Mouse (Mus musculus) erythroblast, adult 5-6 weeks (primary cell): ENCODE measurements around the gene Dclk1. TPM values are rescaled to one million over a fixed set of nuclear protein-coding genes. Genes with fewer than 3 reads are reported as not detected.

Source experiments
- ATAC-seq: replicated peaks from 2 replicates; pipeline ENCODE4 v1.8.0; 2016; ENCODE audit warnings: moderate number of reproducible peaks, mild to moderate bottlenecking, moderate TSS enrichment, inconsistent platforms; ENCODE audit not compliant: poor library complexity, low FRiP score, severe bottlenecking
- total RNA-seq, 2 experiments: library from RNA; stranded (forward) in 1 of 2; stranded (reverse) in 1 of 2; fragments of 150-400 nt in 1 of 2; fragments of 200-764, 138-1000 nt in 1 of 2; gene quantifications; 2 replicates each; pipeline versions ENCODE4 v1.2.3 to v1.2.4; 2015 to 2017; ENCODE audit warnings: low replicate concordance in 2 of 2

Gene Dclk1
- total RNA-seq, 2 experiments from 2014 or later: not detected

- ATAC-seq: no peak
These were observed 6.3 kb downstream of the Dclk1 start for GRCm38 (mm10) chr3:55248508-55248907.

- no peak for ATAC-seq
These were observed 8.5 kb downstream of the Dclk1 start for GRCm38 (mm10) chr3:55250631-55251030.

GRCm38 (mm10) chr3:55260139-55260538 is 18.0 kb downstream of the Dclk1 start:
- no peak for ATAC-seq

- no peak for ATAC-seq
These were observed 23.9 kb downstream of the Dclk1 start for GRCm38 (mm10) chr3:55266091-55266490.

DNA sequence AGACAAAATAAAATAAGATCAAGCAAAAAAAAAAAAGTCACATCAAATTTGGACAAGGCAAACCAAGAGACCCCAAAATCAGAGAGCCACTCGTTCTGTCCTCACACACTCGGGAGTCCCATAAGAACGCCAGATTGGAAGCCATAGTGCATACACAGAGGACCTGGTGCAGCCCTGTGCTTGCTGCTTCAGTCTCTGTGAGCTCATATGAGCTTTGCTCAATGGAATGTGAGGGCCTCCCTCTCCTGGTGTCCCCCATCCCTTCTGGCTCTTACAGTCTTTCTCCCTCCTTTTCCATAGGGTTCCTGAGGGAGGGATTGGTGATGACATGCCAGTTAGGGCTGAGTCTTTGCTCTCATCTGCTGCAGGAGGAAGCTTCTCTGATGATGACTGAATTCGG is 27.6 kb downstream of the Dclk1 start:
- no peak for ATAC-seq

GRCm38 (mm10) chr3:55270345-55270744 is 28.2 kb downstream of the Dclk1 start:
- ATAC-seq: no peak

DNA sequence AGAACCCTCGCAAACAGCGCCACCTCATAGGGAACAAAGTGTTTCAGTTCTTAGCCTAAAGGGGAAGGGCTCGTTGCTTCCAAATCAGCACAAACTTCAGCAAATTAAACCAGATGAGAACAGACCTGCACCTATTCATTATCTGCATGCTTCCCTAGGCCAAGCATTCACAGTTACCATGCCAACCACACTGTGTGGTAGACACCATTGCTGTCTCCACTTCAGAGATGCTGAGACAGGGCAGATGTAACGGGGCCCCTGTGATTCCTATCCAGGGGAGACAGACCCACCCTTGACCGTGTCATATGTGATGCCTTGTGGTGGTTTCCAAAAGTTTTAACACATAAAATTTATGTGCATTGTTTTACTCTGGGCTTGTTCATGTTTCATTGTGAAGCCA is 28.8 kb downstream of the Dclk1 start:
- ATAC-seq: no peak

DNA sequence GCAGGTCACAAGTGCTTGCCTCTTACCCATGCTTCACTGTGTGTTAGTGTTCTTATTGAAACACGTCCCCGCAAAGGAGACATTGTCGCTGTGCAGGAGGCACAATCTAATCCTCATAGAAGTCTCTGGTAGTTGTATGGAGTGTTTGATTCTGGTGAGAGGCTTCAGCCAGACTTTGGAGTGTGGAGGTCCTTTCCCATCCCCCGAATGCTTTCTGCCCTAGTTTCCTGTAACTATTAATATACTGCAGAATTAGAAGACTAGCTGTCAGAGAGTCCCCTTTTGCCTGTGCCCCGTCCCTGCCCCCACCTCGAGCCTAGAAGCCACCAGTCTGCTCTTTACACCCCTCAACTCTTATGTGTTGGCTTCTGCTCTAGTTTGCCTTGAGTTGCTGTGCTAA is 30.4 kb downstream of the Dclk1 start:
- no peak for ATAC-seq

DNA sequence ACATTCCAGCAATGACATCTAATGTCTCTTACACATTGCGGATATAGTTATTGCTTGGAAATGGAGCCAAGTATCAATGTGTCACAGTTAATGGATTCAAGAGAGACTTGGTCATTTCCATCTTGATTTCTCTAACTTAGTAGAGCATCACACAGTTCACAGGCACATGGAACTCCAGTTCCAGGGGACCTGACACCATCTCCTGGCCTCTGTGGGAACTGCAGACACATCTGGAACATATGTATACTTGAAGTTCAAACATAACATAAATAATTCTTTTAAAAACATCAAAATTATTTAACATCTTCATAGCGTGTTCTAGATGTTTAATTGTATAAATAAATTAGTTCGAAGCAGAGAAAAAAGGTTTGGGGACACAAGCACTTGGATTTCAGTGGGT is 34.3 kb downstream of the Dclk1 start:
- no peak for ATAC-seq

DNA sequence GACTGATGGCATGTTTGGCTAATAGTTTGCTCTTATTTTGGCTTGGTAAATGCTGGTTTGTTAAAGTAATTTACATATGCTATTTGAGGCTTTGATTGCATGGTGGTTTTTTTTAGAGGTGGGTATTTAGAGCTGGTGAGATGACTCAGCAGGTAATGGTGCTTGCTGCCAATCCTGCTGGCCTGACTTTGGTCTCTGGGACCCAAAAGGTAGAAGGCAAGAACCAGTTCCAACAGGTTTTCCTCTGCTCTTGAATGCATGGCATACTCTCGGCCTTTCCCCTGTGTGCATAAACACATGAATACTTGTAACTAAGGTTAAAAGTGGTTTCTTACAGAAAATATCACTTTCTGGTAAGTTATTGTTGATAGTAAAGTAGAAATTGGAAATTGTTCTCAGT is 34.7 kb downstream of the Dclk1 start:
- no peak for ATAC-seq

DNA sequence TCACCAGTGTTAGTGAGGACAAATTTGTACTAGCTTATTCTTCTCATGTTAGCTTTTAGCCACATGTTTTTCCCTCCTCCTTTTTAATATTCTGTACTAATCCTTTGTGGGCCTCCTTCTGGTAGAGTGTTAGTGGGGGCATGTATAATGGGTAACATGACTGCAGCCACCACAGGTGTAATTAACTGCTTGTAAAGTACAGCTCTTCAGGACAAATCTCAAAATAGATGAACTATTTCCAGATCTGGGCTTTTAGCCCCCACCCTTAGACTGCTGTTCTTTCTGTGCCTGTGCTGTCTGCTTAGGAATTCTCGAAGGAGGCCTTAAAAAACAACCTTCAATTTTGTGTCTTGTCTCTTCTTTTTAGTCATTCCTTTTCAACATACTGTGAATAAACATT is 35.7 kb downstream of the Dclk1 start:
- no peak for ATAC-seq

DNA sequence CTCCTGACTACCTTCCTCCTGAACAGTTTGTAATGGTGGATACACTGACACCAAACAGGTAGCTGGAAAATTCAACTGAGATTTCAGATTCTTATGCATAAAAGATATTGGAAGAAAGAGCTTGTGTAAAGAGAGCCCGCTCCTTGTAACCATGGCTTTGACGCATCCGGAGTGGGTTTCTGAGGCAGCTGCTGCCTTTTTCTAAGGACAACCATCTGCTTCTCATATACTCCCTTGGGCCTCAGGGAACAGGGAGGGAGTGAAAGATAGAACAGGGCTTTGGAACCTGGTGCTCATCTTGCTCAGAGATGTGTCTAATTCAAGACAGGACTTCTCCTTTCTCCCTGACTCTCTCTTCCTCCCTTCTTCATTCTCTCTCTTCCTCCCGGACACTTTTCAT is 37.8 kb downstream of the Dclk1 start:
- ATAC-seq: no peak

GRCm38 (mm10) chr3:55280471-55280870 is 38.3 kb downstream of the Dclk1 start:
- no peak for ATAC-seq

- ATAC-seq: no peak
These were observed 42.1 kb downstream of the Dclk1 start for GRCm38 (mm10) chr3:55284215-55284614.

DNA sequence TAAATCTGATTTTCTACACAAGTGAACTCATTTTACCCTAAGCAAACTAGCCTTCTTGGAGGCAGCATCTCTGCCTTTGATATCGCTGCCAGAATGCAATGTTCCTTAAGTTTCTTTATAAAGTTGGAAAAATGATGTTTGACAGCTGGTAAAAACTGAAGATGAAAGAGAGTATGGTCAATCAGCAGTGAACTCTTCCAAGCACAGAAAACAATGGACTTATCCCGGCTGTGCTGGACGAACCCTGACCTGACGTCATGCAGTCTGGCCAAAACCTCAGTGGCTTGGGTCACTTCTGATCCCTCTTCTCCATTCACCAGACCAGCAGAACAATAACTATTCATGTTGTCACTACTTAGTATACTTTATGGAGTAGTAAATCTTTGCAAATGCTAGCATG is 46.6 kb downstream of the Dclk1 start:
- no peak for ATAC-seq

GRCm38 (mm10) chr3:55291964-55292363 is 49.8 kb downstream of the Dclk1 start:
- ATAC-seq: no peak

- no peak for ATAC-seq
These were observed 50.7 kb downstream of the Dclk1 start for GRCm38 (mm10) chr3:55292783-55293430.

DNA sequence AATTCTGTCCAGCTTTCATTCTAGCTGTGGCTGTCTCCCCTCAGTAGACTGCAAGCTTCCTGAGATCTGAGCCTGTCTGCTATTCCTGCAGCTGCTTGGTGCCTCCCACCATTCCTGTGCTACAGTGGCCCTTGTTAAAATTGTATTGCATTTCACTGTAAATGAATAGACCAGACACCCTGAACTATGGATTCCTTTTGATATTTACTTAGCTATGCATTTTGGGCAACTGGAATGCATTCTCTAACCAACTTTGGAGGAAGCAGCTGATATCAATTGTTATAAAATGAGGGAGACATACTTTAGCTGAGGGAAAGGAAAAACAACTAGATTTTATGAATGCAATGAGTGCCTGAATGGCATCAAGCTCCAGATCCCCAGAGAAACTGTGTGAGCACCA is 63.5 kb downstream of the Dclk1 start:
- ATAC-seq: no peak

- ATAC-seq: no peak
These were observed 65.5 kb downstream of the Dclk1 start for GRCm38 (mm10) chr3:55307553-55308177.

DNA sequence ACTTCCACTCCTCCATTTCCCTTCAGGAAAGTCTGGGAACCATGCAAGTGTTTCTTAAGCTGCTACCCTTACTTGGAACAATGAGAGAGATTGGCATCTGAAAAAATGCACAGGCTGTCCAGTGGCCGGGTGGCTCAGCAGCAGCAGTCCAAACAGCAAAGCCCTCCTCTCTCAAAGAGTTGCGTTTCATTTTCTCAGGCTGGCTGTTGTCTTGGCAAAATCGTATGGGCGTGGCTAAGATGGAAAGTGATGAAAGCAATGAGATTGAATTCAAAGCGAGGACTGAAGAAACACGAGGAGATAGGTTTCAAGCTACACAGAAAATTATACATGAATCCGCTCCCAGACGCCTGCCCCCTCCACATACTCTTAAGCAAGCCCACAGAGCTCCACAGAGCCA is 67.8 kb downstream of the Dclk1 start:
- no peak for ATAC-seq

GRCm38 (mm10) chr3:55315827-55316226 is 73.7 kb downstream of the Dclk1 start:
- no peak for ATAC-seq

GRCm38 (mm10) chr3:55318021-55318420 is 75.9 kb downstream of the Dclk1 start:
- ATAC-seq: no peak
